Mouse (Mus musculus) right cerebral cortex, postnatal 14 days (tissue): Measurements from ENCODE around the gene Tpgs1.
A peak's percentile ranks its signal among the peaks of the same experiment; 100 is the strongest.

Source experiments
- DNase-seq: peaks from one replicate; pipeline ENCODE4 v3.0.0; 2022

The Tpgs1 gene

GRCm38 (mm10) chr10:79714996-79715395 lies 45.8 kb downstream of the Tpgs1 start:
- no peak for DNase-seq

GRCm38 (mm10) chr10:79716254-79716987 lies 47.3 kb downstream of the Tpgs1 start, which contains the start of gene Hcn2:
Gene Hcn2, plus strand, starts transcription at chr10:79716634.
- no peak for DNase-seq

- DNase-seq: peak; percentile 54
These were observed 47.8 kb downstream of the Tpgs1 start for GRCm38 (mm10) chr10:79716988-79717355.

GRCm38 (mm10) chr10:79717640-79718357 lies 48.6 kb downstream of the Tpgs1 start:
- no peak for DNase-seq

- no peak for DNase-seq
These were observed 51.9 kb downstream of the Tpgs1 start for GRCm38 (mm10) chr10:79721089-79721488.

- no peak for DNase-seq
These were observed 53.9 kb downstream of the Tpgs1 start for GRCm38 (mm10) chr10:79723047-79723446.

GRCm38 (mm10) chr10:79723692-79724091 lies 54.5 kb downstream of the Tpgs1 start:
- DNase-seq: no peak
